Mouse (Mus musculus) testis, postnatal 10 days (tissue): Measurements from ENCODE around the gene Fgfr2.

Source experiments
- DNase-seq: peaks from one replicate; pipeline ENCODE4 v3.0.0; 2021; ENCODE audit warnings: low spot score

Gene Fgfr2

GRCm38 (mm10) chr7:130751678-130752077, 2371.5 kb downstream of the Fgfr2 start:
- DNase-seq: no peak

- peak; percentile 67 for DNase-seq
Observed at GRCm38 (mm10) chr7:130750752-130751490, 2372.2 kb downstream of the Fgfr2 start.

GRCm38 (mm10) chr7:130749165-130749564, 2374.0 kb downstream of the Fgfr2 start:
- DNase-seq: no peak

GRCm38 (mm10) chr7:130743239-130744025, 2379.7 kb downstream of the Fgfr2 start:
- no peak for DNase-seq

- no peak for DNase-seq
Observed at GRCm38 (mm10) chr7:130741099-130741498, 2382.1 kb downstream of the Fgfr2 start.

GRCm38 (mm10) chr7:130734195-130734787, 2388.9 kb downstream of the Fgfr2 start:
- DNase-seq: no peak

- DNase-seq: no peak
Observed at GRCm38 (mm10) chr7:130733423-130733822, 2389.7 kb downstream of the Fgfr2 start.

- DNase-seq: no peak
Observed at GRCm38 (mm10) chr7:130732908-130733307, 2390.2 kb downstream of the Fgfr2 start.

GRCm38 (mm10) chr7:130731792-130732191, 2391.4 kb downstream of the Fgfr2 start:
- no peak for DNase-seq

- DNase-seq: no peak
Observed at GRCm38 (mm10) chr7:130727560-130727959, 2395.6 kb downstream of the Fgfr2 start.

GRCm38 (mm10) chr7:130726724-130727422, 2396.3 kb downstream of the Fgfr2 start:
- DNase-seq: peak; percentile 69

- DNase-seq: no peak
Observed at GRCm38 (mm10) chr7:130726185-130726584, 2397.0 kb downstream of the Fgfr2 start.

- DNase-seq: no peak
Observed at GRCm38 (mm10) chr7:130720646-130721335, 2402.4 kb downstream of the Fgfr2 start.

GRCm38 (mm10) chr7:130719931-130720598, 2403.1 kb downstream of the Fgfr2 start:
- no peak for DNase-seq

- DNase-seq: no peak
Observed at GRCm38 (mm10) chr7:130716989-130717388, 2406.2 kb downstream of the Fgfr2 start.

- no peak for DNase-seq
Observed at GRCm38 (mm10) chr7:130716341-130716740, 2406.8 kb downstream of the Fgfr2 start.

GRCm38 (mm10) chr7:130715467-130715866, 2407.7 kb downstream of the Fgfr2 start:
- no peak for DNase-seq

GRCm38 (mm10) chr7:130713319-130713718, 2409.8 kb downstream of the Fgfr2 start:
- no peak for DNase-seq

- DNase-seq: no peak
Observed at GRCm38 (mm10) chr7:130711851-130712250, 2411.3 kb downstream of the Fgfr2 start.

- no peak for DNase-seq
Observed at GRCm38 (mm10) chr7:130709372-130710274, 2413.5 kb downstream of the Fgfr2 start.
